Mouse (Mus musculus) kidney, adult 11 months (tissue): ENCODE measurements around the gene Hscb.

Source experiments
- DNase-seq: peaks from one replicate; pipeline ENCODE4 v3.0.0; 2022

The Hscb gene

GRCm38 (mm10) chr5:110831036-110831720 is 8.4 kb downstream of the Hscb start:
- no peak for DNase-seq

- DNase-seq, result no peak
Observed at GRCm38 (mm10) chr5:110827576-110827975, 12.0 kb downstream of the Hscb start.

GRCm38 (mm10) chr5:110826781-110827495 is 12.6 kb downstream of the Hscb start:
- DNase-seq, result peak; percentile 72

GRCm38 (mm10) chr5:110824421-110824820 is 15.2 kb downstream of the Hscb start:
- no peak for DNase-seq

- DNase-seq, result peak; percentile 100
Observed at GRCm38 (mm10) chr5:110809667-110810325, 29.8 kb downstream of the Hscb start, which contains the start of gene Ulk1. Gene Ulk1 (minus strand): TSS chr5:110810097.

GRCm38 (mm10) chr5:110808821-110809666 is 30.5 kb downstream of the Hscb start:
- DNase-seq, result peak; percentile 61

GRCm38 (mm10) chr5:110808061-110808631 is 31.4 kb downstream of the Hscb start:
- peak; percentile 91 for DNase-seq

- no peak for DNase-seq
Observed at GRCm38 (mm10) chr5:110807453-110807852, 32.1 kb downstream of the Hscb start.

- no peak for DNase-seq
Observed at GRCm38 (mm10) chr5:110806676-110807075, 32.9 kb downstream of the Hscb start.

- no peak for DNase-seq
Observed at GRCm38 (mm10) chr5:110806154-110806553, 33.4 kb downstream of the Hscb start.

GRCm38 (mm10) chr5:110804012-110804743 is 35.4 kb downstream of the Hscb start:
- no peak for DNase-seq

GRCm38 (mm10) chr5:110802809-110803208 is 36.8 kb downstream of the Hscb start:
- DNase-seq, result no peak

- peak; percentile 51 for DNase-seq
Observed at GRCm38 (mm10) chr5:110802186-110802585, 37.4 kb downstream of the Hscb start.

GRCm38 (mm10) chr5:110801036-110801624 is 38.4 kb downstream of the Hscb start:
- DNase-seq, result no peak

- peak; percentile 85 for DNase-seq
Observed at GRCm38 (mm10) chr5:110797696-110798095, 41.9 kb downstream of the Hscb start.

- DNase-seq, result peak; percentile 63
Observed at GRCm38 (mm10) chr5:110794363-110794762, 45.2 kb downstream of the Hscb start.

- DNase-seq, result no peak
Observed at GRCm38 (mm10) chr5:110788684-110789083, 50.9 kb downstream of the Hscb start.

- DNase-seq, result no peak
Observed at GRCm38 (mm10) chr5:110786081-110786835, 53.3 kb downstream of the Hscb start.

- DNase-seq, result no peak
Observed at GRCm38 (mm10) chr5:110783150-110783549, 56.4 kb downstream of the Hscb start.

- no peak for DNase-seq
Observed at GRCm38 (mm10) chr5:110781529-110782238, 57.9 kb downstream of the Hscb start.
